Mouse (Mus musculus): ENCODE measurements around the gene Lsm6.

The Lsm6 gene

DNA sequence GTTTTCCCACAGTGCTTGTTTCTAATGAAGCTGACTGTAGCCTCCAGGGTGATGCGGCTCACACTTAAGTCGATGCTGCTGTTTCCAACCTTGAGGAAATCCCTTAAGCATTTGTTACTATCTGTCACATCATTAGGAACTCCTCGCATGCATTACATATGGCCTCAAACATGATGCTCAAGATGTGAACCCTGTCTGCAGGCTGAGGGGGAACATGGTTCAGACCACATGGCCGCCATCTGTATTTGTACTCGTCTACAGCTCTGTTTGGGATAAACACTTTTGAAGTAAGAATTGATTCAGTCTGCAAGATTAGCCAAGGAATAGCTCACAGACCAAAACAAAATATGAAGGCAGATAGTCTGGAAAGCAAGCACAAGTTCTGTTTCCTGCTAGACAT lies 14.9 kb downstream of the Lsm6 start:
- DNase-seq (ENCODE audit: low read depth), result no peak

DNA sequence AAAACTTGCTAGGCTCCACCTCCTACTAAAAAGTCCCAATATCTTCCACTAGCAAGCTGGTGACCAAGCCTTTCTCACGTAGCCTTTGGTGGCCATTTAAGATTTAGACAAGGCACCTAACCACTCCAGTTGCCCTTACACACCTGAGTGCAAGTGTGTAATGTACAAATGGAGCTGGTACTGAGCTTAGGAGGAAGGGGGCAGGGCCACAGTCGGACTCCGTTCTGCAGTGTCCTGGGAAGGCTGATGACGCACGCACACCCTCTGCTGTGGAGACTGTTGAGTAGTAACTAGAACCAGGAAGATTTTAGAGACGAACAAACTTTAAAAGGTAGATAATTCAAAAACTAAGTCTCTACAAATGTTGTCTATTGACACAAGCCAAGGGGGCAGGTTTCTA lies 19.7 kb downstream of the Lsm6 start:
- no peak for DNase-seq (ENCODE audit: low read depth)

DNA sequence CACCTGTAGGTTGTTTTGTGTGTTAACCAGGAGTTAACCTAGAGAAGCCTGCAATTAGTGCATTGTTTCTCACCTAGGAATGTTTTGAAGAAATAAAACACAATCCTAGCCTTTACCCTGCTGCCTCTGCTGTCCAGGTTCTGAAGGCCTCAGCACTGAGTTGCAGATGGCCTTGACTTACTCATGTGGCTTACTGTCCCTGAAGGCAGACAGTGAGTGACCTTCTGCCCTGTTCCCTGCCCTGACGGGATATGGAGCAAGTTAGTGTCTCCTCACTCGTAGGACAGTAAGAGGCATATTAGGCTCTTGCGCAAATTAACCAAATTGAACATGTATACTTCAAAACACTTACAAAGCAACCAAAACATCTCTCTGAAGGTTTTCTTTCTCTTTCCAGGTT lies 22.3 kb downstream of the Lsm6 start:
- DNase-seq (ENCODE audit: low read depth), result no peak

DNA sequence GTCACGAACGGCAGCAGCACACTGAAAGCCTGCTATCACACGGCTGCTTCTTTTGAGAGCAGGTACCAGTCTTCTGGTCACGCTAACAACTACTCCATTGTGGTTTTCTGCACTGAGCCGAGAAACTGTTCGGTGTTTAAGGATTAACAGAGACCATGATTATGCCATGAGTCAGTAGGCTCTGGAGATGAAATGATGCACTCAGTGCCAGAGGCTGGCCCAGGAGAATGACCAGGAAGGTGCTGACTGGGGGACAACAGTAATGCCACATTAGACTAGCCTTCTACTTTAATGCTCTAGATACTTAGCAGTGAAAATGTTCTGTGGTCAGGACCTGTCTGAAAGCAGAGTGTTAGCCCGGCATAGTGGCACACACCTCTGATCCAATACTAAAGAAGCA lies 23.0 kb downstream of the Lsm6 start:
- no peak for DNase-seq (ENCODE audit: low read depth)

DNA sequence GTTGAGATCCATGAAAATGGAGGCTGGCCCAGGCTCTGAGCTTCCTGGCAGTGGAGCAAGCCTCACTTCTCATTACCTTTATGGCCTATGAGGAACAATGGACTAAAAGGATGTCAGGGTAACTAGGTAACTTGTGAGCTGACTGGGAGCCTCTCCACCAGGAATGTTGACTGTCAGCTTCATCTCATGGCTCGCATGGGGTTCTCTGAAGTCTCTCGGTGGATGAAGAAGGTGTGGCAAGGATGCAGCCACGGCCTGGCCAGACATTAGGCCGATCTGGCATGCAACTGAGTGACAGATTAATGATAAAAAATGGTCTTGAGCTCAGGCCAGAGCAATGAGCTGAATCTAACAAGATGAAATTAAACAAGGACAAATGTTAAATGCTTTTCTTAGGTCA lies 27.7 kb downstream of the Lsm6 start:
- DNase-seq (ENCODE audit: low read depth), result no peak

DNA sequence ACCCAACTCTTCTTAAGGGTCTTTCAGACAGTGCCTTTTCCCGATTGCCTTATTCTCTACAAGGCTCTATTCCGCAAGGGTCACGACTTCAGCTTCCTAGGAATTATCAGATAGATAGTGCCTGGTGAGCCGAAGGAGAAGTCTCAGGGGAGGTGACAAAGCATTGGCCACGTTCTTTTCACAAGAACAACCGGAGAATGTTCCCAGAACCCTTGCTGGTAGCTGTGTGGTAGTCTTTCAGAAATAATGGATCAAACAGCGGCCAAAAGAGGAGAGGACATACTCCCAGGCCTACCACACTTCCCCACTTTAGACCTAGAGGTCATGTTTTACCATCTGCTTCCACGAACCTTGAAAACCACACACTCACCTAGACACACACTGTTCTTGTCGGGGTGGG lies 44.1 kb downstream of the Lsm6 start:
- no peak for DNase-seq (ENCODE audit: low read depth)

DNA sequence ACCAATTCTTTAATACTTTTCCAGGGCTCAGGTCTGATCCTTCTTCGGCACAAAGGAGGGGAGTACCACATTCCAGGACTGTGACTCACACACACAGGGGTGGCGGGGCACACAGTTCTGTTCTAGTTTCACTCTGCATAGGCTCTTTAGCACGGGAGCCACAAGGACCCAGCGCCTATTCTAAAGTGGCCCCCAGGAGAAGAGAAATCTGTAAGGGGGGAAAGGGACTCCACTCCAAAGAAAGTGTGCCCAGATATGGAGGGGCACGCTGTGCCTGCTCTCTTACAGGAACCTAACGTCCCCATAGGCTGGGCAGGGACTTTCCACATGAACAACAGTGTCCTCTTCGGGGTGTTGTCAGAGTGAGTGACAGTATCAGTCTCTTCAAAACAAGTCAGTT lies 49.7 kb downstream of the Lsm6 start:
- no peak for DNase-seq (ENCODE audit: low read depth)

DNA sequence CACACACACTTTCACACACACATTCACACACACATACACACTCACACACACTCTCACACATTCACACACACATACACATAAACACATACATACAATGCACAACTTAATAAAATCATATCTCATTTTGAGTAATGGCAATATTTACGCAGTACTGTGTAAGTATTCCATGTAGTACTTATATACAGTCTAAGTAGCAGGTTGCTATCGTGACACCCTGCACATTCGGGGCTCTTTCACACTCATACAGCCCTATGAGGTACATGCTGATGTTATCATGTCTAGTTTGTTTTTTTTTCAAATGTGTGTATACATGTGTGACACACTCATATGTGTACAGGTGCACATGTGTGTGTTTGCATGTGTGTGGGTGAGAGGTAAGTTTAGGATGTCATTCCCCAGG lies 50.4 kb downstream of the Lsm6 start:
- DNase-seq (ENCODE audit: low read depth), result no peak

DNA sequence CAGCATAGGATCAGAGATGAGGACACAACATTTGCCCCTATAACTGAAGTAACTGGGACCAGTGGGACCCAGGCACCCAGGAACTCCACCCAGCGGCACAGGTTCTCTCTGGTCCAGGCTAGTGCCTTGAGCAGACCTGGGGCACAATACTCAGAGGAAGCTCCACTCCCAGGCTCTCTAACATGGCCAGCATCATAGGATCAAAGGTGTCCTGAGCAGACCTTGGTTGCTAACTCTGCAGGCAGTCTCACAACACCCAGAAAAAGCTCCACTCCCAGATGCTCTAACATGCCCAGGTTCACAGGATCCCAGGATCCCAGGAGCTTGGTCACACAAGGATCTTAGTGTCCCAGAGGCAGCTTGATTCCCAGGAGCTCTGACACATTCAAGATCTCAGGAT lies 55.4 kb downstream of the Lsm6 start:
- no peak for DNase-seq (ENCODE audit: low read depth)

DNA sequence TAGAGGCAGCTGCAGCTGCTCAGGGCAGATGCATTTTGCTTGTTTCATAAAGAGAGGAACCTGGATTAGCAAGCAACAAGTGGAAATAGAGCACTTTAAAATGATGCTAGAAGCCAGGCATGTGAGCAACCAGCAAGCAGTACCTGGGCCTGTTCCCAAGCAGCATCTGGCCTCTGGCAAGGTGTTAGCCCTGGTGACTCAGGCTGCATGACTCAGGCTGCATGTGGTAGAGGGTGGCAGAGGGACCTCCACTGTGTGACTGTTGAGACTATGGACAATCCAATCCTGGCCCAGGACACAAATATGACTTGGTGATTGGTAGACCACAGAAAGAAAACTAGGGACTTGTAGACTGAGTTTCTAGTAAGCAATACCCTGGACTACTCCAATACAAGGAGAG lies 56.0 kb downstream of the Lsm6 start:
- no peak for DNase-seq (ENCODE audit: low read depth)

DNA sequence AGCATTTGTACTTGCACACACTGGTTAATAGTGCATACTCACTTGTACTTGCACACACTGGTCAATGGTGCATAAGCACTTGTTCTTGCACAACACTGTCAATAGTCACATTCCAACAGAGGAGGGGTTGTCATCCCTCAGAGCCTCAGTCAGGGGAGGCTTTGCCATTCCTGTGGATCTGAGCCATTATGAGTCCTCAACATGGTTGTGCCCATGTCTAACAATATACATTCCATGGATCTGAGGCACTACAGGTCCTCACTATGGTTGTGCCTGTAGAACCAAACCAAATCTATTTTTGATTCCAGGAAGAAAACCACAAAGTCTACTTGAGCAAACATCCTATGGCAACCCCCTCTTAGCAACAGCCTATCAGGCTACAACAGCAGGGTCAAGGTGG lies 61.8 kb downstream of the Lsm6 start:
- no peak for DNase-seq (ENCODE audit: low read depth)

DNA sequence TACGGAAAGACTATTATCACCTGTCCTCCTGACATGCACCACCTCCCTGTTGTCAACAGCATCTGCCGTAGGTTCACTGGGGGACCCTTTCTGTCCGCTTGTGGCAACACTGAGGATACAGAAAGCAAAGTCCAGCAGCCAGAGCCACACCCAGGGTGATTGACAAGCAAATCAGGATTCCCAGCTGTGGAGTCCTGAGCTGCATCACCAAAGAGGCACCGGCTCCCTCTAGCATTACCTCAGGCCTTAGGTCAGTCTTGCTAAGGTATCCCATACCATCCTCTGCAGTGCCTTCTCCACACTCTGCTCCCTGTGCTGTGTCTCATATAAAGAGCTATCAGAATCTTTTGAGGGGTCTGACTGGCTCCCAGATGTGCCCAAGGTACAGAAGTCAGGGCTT lies 66.0 kb downstream of the Lsm6 start:
- no peak for DNase-seq (ENCODE audit: low read depth)
